Mouse (Mus musculus): ENCODE data around the gene Fev. TPM values are rescaled to one million over a fixed set of nuclear protein-coding genes. Genes with fewer than 3 reads are reported as not detected.

Gene Fev
- not detected in 2 replicates for total RNA-seq (2017)

GRCm38 (mm10) chr1:74885369-74886042 is at the start of gene Fev:
Gene Fev, minus strand, starts transcription at chr1:74885419.
- ATAC-seq (ENCODE audit: extremely low read depth, insufficient number of reproducible peaks, low FRiP score, poor library complexity, severe bottlenecking): no peak

- no peak for ATAC-seq (ENCODE audit: extremely low read depth, insufficient number of reproducible peaks, low FRiP score, poor library complexity, severe bottlenecking)
These were observed 42.5 kb upstream of the Fev start for GRCm38 (mm10) chr1:74927621-74928296.

- ATAC-seq (ENCODE audit: extremely low read depth, insufficient number of reproducible peaks, low FRiP score, poor library complexity, severe bottlenecking): no peak
These were observed 41.5 kb upstream of the Fev start for GRCm38 (mm10) chr1:74926721-74927120.

GRCm38 (mm10) chr1:74924464-74924863 is 39.2 kb upstream of the Fev start:
- no peak for ATAC-seq (ENCODE audit: extremely low read depth, insufficient number of reproducible peaks, low FRiP score, poor library complexity, severe bottlenecking)

GRCm38 (mm10) chr1:74915706-74916105 is 30.5 kb upstream of the Fev start:
- no peak for ATAC-seq (ENCODE audit: extremely low read depth, insufficient number of reproducible peaks, low FRiP score, poor library complexity, severe bottlenecking)

GRCm38 (mm10) chr1:74902191-74902590 is 17.0 kb upstream of the Fev start:
- ATAC-seq (ENCODE audit: extremely low read depth, insufficient number of reproducible peaks, low FRiP score, poor library complexity, severe bottlenecking): no peak

- ATAC-seq (ENCODE audit: extremely low read depth, insufficient number of reproducible peaks, low FRiP score, poor library complexity, severe bottlenecking): no peak
These were observed 16.5 kb upstream of the Fev start for GRCm38 (mm10) chr1:74901686-74902085.

- ATAC-seq (ENCODE audit: extremely low read depth, insufficient number of reproducible peaks, low FRiP score, poor library complexity, severe bottlenecking): no peak
These were observed 15.4 kb upstream of the Fev start for GRCm38 (mm10) chr1:74900341-74901285.

- ATAC-seq (ENCODE audit: extremely low read depth, insufficient number of reproducible peaks, low FRiP score, poor library complexity, severe bottlenecking): no peak
These were observed 13.6 kb upstream of the Fev start for GRCm38 (mm10) chr1:74898656-74899431.

- no peak for ATAC-seq (ENCODE audit: extremely low read depth, insufficient number of reproducible peaks, low FRiP score, poor library complexity, severe bottlenecking)
These were observed 12.8 kb upstream of the Fev start for GRCm38 (mm10) chr1:74897976-74898375.

GRCm38 (mm10) chr1:74894966-74895365 is 9.7 kb upstream of the Fev start:
- ATAC-seq (ENCODE audit: extremely low read depth, insufficient number of reproducible peaks, low FRiP score, poor library complexity, severe bottlenecking): no peak

GRCm38 (mm10) chr1:74893134-74893855 is 8.1 kb upstream of the Fev start, which contains the start of gene Cryba2:
Gene Cryba2, minus strand, starts transcription at chr1:74893143.
- ATAC-seq (ENCODE audit: extremely low read depth, insufficient number of reproducible peaks, low FRiP score, poor library complexity, severe bottlenecking): no peak

- ATAC-seq (ENCODE audit: extremely low read depth, insufficient number of reproducible peaks, low FRiP score, poor library complexity, severe bottlenecking): no peak
These were observed 7.3 kb upstream of the Fev start for GRCm38 (mm10) chr1:74892351-74893133.

GRCm38 (mm10) chr1:74891513-74891912 is 6.3 kb upstream of the Fev start:
- no peak for ATAC-seq (ENCODE audit: extremely low read depth, insufficient number of reproducible peaks, low FRiP score, poor library complexity, severe bottlenecking)

GRCm38 (mm10) chr1:74884196-74885141 is 750 bp downstream of the Fev start:
- no peak for ATAC-seq (ENCODE audit: extremely low read depth, insufficient number of reproducible peaks, low FRiP score, poor library complexity, severe bottlenecking)

GRCm38 (mm10) chr1:74883441-74883840 is 1.8 kb downstream of the Fev start:
- ATAC-seq (ENCODE audit: extremely low read depth, insufficient number of reproducible peaks, low FRiP score, poor library complexity, severe bottlenecking): no peak

Measured in neutrophil, adult 5-6 weeks (primary cell).